Mouse (Mus musculus) neutrophil, adult 83 days (primary cell): ENCODE measurements around the gene Nme3. TPM values are rescaled to one million over a fixed set of nuclear protein-coding genes. Genes with fewer than 3 reads are reported as not detected.

Experiments used
- total RNA-seq, 2 experiments: library from RNA; stranded (reverse); gene quantifications; one replicate each; pipeline ENCODE4 v1.2.4; 2023

Gene Nme3
- total RNA-seq, result 10 to 100 TPM; 15.6 to 23.0 TPM

GRCm38 (mm10) chr17:24896241-24896992, at the start of gene Nme3:
Gene Nme3 (plus strand): TSS chr17:24896500.

GRCm38 (mm10) chr17:24850065-24850772, 46.1 kb upstream of the Nme3 start, which contains the start of gene Fahd1:
Gene Fahd1 (minus strand): TSS chr17:24850364.

GRCm38 (mm10) chr17:24865776-24866175, 30.5 kb upstream of the Nme3 start, which contains the start of gene Igfals:
Gene Igfals (plus strand): TSS chr17:24865997.

GRCm38 (mm10) chr17:24886134-24886931, 10.0 kb upstream of the Nme3 start, which contains the start of the genes Nubp2 and Spsb3:
Gene Nubp2 (minus strand): TSS chr17:24886349.
Gene Spsb3 (plus strand): TSS chr17:24886643.

GRCm38 (mm10) chr17:24894995-24895547, 1.2 kb upstream of the Nme3 start, which contains the start of the genes Eme2 and Mrps34:
Gene Eme2 (minus strand): TSS chr17:24895087.
Gene Mrps34 (plus strand): TSS chr17:24895116.

GRCm38 (mm10) chr17:24936259-24937237, 40.2 kb downstream of the Nme3 start, which contains the start of gene Mapk8ip3:
Gene Mapk8ip3 (minus strand): TSS chr17:24936977.

Other genes starting within 250 kb of the Nme3 start
- 1 to 10 TPM; 2.0 to 2.9 TPM for gene Slc9a3r2, start 246.2 kb upstream of the Nme3 start, total RNA-seq
- not detected for gene Npw, start 238.0 kb upstream of the Nme3 start, total RNA-seq
- 10 to 100 TPM; 26.5 to 28.8 TPM for gene Zfp598, start 226.8 kb upstream of the Nme3 start, total RNA-seq
- under 1 TPM in 1 of 2 experiments, not detected in 1; 0.20 TPM for gene Syngr3, start 206.5 kb upstream of the Nme3 start, total RNA-seq
- 1 to 10 TPM; 7.9 to 9.0 TPM for gene Gfer, start 200.3 kb upstream of the Nme3 start, total RNA-seq
- gene Noxo1, start 200.3 kb upstream of the Nme3 start, total RNA-seq, result 1 to 10 TPM; 1.8 to 2.2 TPM
- gene Tbl3, start 188.8 kb upstream of the Nme3 start, total RNA-seq, result 10 to 100 TPM; 12.1 to 16.7 TPM
- not detected for gene Rnf151, start 178.4 kb upstream of the Nme3 start, total RNA-seq
- 100 to 1,000 TPM; 644 to 709 TPM for gene Rps2, start 178.4 kb upstream of the Nme3 start, total RNA-seq
- 10 to 100 TPM; 71.6 to 74.1 TPM for gene Ndufb10, start 172.0 kb upstream of the Nme3 start, total RNA-seq
- gene Rpl3l, start 168.7 kb upstream of the Nme3 start, total RNA-seq, result 1 to 10 TPM; 1.0 to 1.2 TPM
- 1,000 to 10,000 TPM; 1,053 to 1,152 TPM for gene Msrb1, start 159.9 kb upstream of the Nme3 start, total RNA-seq
- gene Hs3st6, start 143.5 kb upstream of the Nme3 start, total RNA-seq, result under 1 TPM in 1 of 2 experiments, not detected in 1; 0.66 TPM
- not detected for gene Meiob, start 92.2 kb upstream of the Nme3 start, total RNA-seq
- 10 to 100 TPM; 49.6 to 49.7 TPM for gene Hagh, start 56.4 kb upstream of the Nme3 start, total RNA-seq
- 1 to 10 TPM; 5.1 to 6.5 TPM for gene Fahd1, start 46.1 kb upstream of the Nme3 start, total RNA-seq
- gene Igfals, start 30.5 kb upstream of the Nme3 start, total RNA-seq, result under 1 TPM; 0.15 to 0.42 TPM
- 10 to 100 TPM; 36.0 to 39.5 TPM for gene Nubp2, start 10.2 kb upstream of the Nme3 start, total RNA-seq
- gene Spsb3, start 9.9 kb upstream of the Nme3 start, total RNA-seq, result 10 to 100 TPM; 20.6 to 24.6 TPM
- 10 to 100 TPM; 11.7 to 16.5 TPM for gene Eme2, start 1.4 kb upstream of the Nme3 start, total RNA-seq
- 10 to 100 TPM; 14.6 to 18.9 TPM for gene Mrps34, start 1.4 kb upstream of the Nme3 start, total RNA-seq
- 10 to 100 TPM; 61.9 to 68.8 TPM for gene Mapk8ip3, start 40.5 kb downstream of the Nme3 start, total RNA-seq
- 10 to 100 TPM; 36.4 to 38.8 TPM for gene Jpt2, start 64.2 kb downstream of the Nme3 start, total RNA-seq
- gene Cramp1l, start 119.3 kb downstream of the Nme3 start, total RNA-seq, result 10 to 100 TPM; 29.6 to 30.1 TPM
- gene Ift140, start 119.6 kb downstream of the Nme3 start, total RNA-seq, result 10 to 100 TPM; 13.2 to 21.9 TPM
- gene Tmem204, start 187.1 kb downstream of the Nme3 start, total RNA-seq, result not detected
- gene Telo2, start 219.5 kb downstream of the Nme3 start, total RNA-seq, result 10 to 100 TPM; 10.4 to 11.8 TPM
- gene Ptx4, start 224.3 kb downstream of the Nme3 start, total RNA-seq, result not detected
- gene Clcn7, start 236.9 kb downstream of the Nme3 start, total RNA-seq, result 10 to 100 TPM; 27.5 to 31.4 TPM